Mouse (Mus musculus) left cerebral cortex, postnatal 4 days (tissue): Measurements from ENCODE around the gene Capn2. TPM values are rescaled to one million over a fixed set of nuclear protein-coding genes. Genes with fewer than 3 reads are reported as not detected.

ENCODE experiments used
- DNase-seq: peaks from one replicate; pipeline ENCODE4 v3.0.0-alpha.2; 2022
- intact Hi-C: fragments of 180-260 bp; cut with DNase I; formaldehyde crosslinking; loops from one replicate; pipeline ENCODE4 v1.15.1; 2025
- total RNA-seq, 2 experiments: library from RNA; stranded (reverse); gene quantifications; 2 replicates each; pipeline ENCODE4 v1.2.3; 2021

The Capn2 gene
- total RNA-seq, 2 experiments from 2014 or later: 77.0 to 82.5 TPM

DNA sequence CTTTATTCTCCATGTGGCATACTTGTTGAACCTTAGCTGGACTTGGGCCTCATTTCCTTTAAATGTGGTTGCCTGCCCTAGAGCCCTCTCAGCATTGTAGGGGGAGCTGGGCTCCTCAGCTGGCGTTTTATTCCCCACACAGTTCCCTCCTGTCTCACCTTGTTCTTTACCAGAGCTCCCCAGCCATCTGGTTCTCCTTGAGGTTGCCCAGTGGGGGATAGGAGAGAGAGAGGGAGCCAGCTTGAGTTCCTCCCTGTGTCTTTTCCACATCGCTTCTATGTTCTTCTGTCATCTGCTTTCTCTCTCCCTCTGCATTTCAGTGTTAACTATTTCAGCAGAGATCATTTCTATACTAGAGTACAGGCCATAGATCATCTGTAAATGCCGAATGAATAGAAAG lies 92.2 kb downstream of the Capn2 start:
- no peak for DNase-seq
- intact Hi-C loops: no loop called here

DNA sequence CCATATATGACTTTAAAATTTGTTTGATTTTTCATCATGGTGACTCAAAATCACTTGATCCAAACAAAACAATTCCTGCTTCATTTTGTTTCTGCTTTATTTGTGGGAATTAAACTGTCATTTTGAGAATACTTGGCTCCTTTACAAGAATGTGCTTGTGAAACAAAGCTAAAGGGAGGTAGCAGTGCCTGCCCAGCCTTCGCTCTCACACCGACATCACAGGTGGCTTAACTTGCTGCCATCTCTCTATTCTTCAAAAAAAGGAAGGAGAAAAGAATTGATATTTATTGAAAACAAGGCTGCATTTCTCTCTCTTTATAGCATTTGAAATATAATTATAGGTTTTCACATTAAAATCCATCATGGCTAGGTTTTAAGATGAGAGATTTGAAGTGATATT lies 93.1 kb downstream of the Capn2 start:
- intact Hi-C loops: no loop called here
- no peak for DNase-seq

DNA sequence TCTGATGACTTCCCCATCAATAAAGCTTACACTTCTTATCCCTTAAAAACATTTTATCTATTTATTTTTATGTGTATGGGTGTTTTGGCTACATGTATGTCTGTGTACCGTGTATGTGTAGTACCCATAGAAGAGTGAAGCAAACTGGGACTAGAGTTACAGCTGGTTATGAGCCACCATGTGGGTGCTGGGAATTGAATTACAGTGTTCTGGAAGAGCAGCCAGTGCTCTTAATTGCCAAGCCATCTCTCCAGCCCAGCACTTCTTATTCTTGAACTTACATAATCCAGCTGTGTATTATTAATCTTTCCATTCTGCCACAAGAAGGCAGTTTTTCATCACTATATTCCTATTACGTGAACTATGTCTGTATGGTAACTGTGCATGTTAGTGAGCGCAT lies 97.9 kb downstream of the Capn2 start:
- DNase-seq: no peak
- intact Hi-C loops: no loop called here

Other genes starting within 250 kb of the Capn2 start
- gene Degs1, start 234.8 kb downstream of the Capn2 start, total RNA-seq: 10 to 100 TPM; 44.9 to 51.8 TPM
- 10 to 100 TPM; 47.6 to 49.8 TPM for gene Fbxo28, start 176.0 kb downstream of the Capn2 start, total RNA-seq
- 10 to 100 TPM; 23.2 to 27.3 TPM for gene Trp53bp2, start 108.4 kb downstream of the Capn2 start, total RNA-seq
- gene Capn8, start 47.4 kb upstream of the Capn2 start, total RNA-seq: not detected
- gene Ccdc185, start 231.6 kb upstream of the Capn2 start, total RNA-seq: not detected
- gene Susd4, start 246.3 kb upstream of the Capn2 start, total RNA-seq: 10 to 100 TPM; 40.2 to 49.1 TPM